In the genomic region with DNA sequence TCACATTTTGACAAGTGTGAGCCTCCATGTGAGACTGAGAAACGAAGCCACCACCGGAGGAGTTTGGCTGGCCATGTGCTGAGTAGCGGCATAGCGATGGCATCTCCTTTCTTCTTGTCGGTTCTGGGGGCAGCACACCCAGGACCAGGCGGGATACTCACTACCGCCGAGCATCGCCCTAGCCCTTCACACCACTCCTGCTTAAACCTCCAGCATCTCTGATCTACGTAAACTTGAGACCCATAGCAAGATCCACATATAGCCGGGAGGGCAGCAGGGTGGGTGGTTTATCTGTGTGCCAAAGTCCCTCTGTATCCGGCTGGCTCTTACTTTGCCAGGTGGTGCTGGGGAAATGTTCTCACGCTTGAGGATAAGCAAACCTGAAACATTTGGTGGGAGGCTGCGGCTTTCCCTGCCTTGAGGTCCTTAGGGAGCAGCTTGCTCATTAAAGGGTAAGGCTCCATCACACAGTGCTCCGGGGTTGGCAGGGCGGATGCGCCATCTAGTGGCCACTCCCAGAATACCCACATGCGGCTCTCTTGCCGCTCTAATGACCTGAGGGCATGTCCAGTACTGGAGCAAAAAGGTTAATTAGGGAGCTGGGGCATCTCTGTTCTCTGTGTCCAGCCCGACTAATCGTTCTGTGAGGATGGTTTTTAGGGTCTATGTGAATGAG, we compare ENCODE assay signal across 8 mouse cellular contexts.
DNase-seq lines count a peak whose midpoint lies in the region; ATAC-seq and TF ChIP-seq lines count a peak whose summit lies in the region.

No protein-coding gene starts in this region.

- peak; percentile 94 for TF ChIP-seq CTCF in G1E (IDR thresholded peaks at IDR 0.05; ENCODE audit: low read depth, low read length)

- DNase-seq in G1E (ENCODE audit: low spot score): peak; percentile 56
- peak; percentile 79 to 92 for DNase-seq in cerebellum, adult 18-20 months
- peak; percentile 62 to 84 for DNase-seq in layer of hippocampus, adult 8-10 months (ENCODE audit: low spot score in 2 of 2)
- DNase-seq in ovary, adult 18-20 months (ENCODE audit: low spot score): peak; percentile 52
- DNase-seq in thymus, adult 18-20 months: peak; percentile 61 to 76

- ATAC-seq in G1E (ENCODE audit: extremely low read depth, insufficient number of reproducible peaks, low FRiP score, poor library complexity, severe bottlenecking): peak; percentile 78
- peak; percentile 86 for ATAC-seq in forebrain, embryonic 16.5 days
- ATAC-seq in hematopoietic stem cell, adult 5-6 weeks (replicated peaks in 1 of 2; ENCODE audit: insufficient read depth in 1 of 2, low FRiP score in 2 of 2, low TSS enrichment in 1 of 2, low read depth in 1 of 2, poor library complexity in 2 of 2, severe bottlenecking in 2 of 2): peak; percentile 69 to 74; a peak in 3 of 4 replicates
- ATAC-seq in lung, embryonic 15.5 days (ENCODE audit: borderline replicate concordance, extremely low read depth, low FRiP score, low TSS enrichment): peak; percentile 72

- H3K27me3 ChIP-seq in G1E (ENCODE audit: insufficient read depth, low read length): no peaks in the 10 kb centered on the region
- H3K27me3 ChIP-seq in forebrain, embryonic 16.5 days (replicated peaks; ENCODE audit: control insufficient read depth, insufficient read depth, low read length): no peaks in the 10 kb centered on the region
- no peaks in the 10 kb centered on the region for H3K27me3 ChIP-seq in lung, embryonic 15.5 days

- no peak overlapping the region for H3K9ac ChIP-seq in forebrain, embryonic 16.5 days (replicated peaks; ENCODE audit: low read depth, low read length)
- no peak overlapping the region for H3K9ac ChIP-seq in lung, embryonic 15.5 days

- H3K36me3 ChIP-seq in G1E (replicated peaks): no peaks in the 10 kb centered on the region
- no peaks in the 10 kb centered on the region for H3K36me3 ChIP-seq in forebrain, embryonic 16.5 days (ENCODE audit: control insufficient read depth, insufficient read depth)
- no peaks in the 10 kb centered on the region for H3K36me3 ChIP-seq in lung, embryonic 15.5 days

- H3K27ac ChIP-seq in forebrain, embryonic 16.5 days (ENCODE audit: low read length): no peak overlapping the region
- no peak overlapping the region for H3K27ac ChIP-seq in lung, embryonic 15.5 days

- no peak overlapping the region for H3K4me2 ChIP-seq in forebrain, embryonic 16.5 days (ENCODE audit: low read length)
- H3K4me2 ChIP-seq in lung, embryonic 15.5 days: no peak overlapping the region

- no peaks in the 10 kb centered on the region for H3K9me3 ChIP-seq in G1E (replicated peaks)
- no peaks in the 10 kb centered on the region for H3K9me3 ChIP-seq in forebrain, embryonic 16.5 days (ENCODE audit: control insufficient read depth, low read length)
- no peaks in the 10 kb centered on the region for H3K9me3 ChIP-seq in lung, embryonic 15.5 days

- H3K4me3 ChIP-seq in G1E (ENCODE audit: low read depth, low read length): no peak overlapping the region
- no peak overlapping the region for H3K4me3 ChIP-seq in forebrain, embryonic 16.5 days (replicated peaks; ENCODE audit: low read length)
- H3K4me3 ChIP-seq in lung, embryonic 15.5 days: no peak overlapping the region

- 43% methylated on average over 21 of the region's 21 CpGs for WGBS in forebrain, embryonic 16.5 days
- WGBS in lung, embryonic 15.5 days: 44% methylated on average over 21 of the region's 21 CpGs

- H3K4me1 ChIP-seq in G1E (ENCODE audit: insufficient read depth, low read depth, low read length): no peaks in the 10 kb centered on the region
- peaks cover 21% of the 10 kb centered on the region for H3K4me1 ChIP-seq in forebrain, embryonic 16.5 days (replicated peaks; ENCODE audit: control insufficient read depth, insufficient read depth, low read length)
- H3K4me1 ChIP-seq in lung, embryonic 15.5 days: peaks cover 21% of the 10 kb centered on the region
